Mouse (Mus musculus) gastrocnemius, adult 2 months (tissue): ENCODE measurements around the gene Card6. TPM values are rescaled to one million over a fixed set of nuclear protein-coding genes. Genes with fewer than 3 reads are reported as not detected.
A peak's percentile ranks its signal among the peaks of the same experiment; 100 is the strongest.

Experiments used
- DNase-seq: peaks from one replicate; pipeline ENCODE4 v3.0.0; 2022
- H3K27ac ChIP-seq: fragments of 200-600 bp; 2 replicates; pipeline ENCODE4 v1.8.1; 2022; ENCODE audit warnings: mild to moderate bottlenecking
- H3K4me3 ChIP-seq: fragments of 200-600 bp; 2 replicates; pipeline ENCODE4 v1.8.1; 2022; ENCODE audit warnings: mild to moderate bottlenecking, moderate library complexity
- CTCF ChIP-seq: fragments of 200-600 bp; IDR thresholded peaks from 2 replicates; pipeline ENCODE4 v1.8.1; 2022; ENCODE audit warnings: antibody characterized with exemption, mild to moderate bottlenecking, moderate library complexity
- intact Hi-C: fragments of 180-260 bp; cut with DNase I; formaldehyde crosslinking; loops from one replicate; pipeline ENCODE4 v1.15.1; 2025
- long read RNA-seq, 2 experiments: library from polyadenylated mRNA; stranded (forward); transcript quantifications; one replicate each; pipeline ENCODE4 v2.0.0; 2021
- total RNA-seq, 2 experiments: library from RNA; stranded (reverse); gene quantifications; 2 replicates each; pipeline ENCODE4 v1.2.3; 2021

The Card6 gene
- total RNA-seq, result 1 to 10 TPM; 1.9 to 2.0 TPM
- long read RNA-seq, experiment 1, result 0 reads
- long read RNA-seq, experiment 2, partial matches to known transcripts, result 0 of 1 reads
- long read RNA-seq, experiment 2, other reads (novel, unspliced or antisense), result 0 of 1 reads

DNA sequence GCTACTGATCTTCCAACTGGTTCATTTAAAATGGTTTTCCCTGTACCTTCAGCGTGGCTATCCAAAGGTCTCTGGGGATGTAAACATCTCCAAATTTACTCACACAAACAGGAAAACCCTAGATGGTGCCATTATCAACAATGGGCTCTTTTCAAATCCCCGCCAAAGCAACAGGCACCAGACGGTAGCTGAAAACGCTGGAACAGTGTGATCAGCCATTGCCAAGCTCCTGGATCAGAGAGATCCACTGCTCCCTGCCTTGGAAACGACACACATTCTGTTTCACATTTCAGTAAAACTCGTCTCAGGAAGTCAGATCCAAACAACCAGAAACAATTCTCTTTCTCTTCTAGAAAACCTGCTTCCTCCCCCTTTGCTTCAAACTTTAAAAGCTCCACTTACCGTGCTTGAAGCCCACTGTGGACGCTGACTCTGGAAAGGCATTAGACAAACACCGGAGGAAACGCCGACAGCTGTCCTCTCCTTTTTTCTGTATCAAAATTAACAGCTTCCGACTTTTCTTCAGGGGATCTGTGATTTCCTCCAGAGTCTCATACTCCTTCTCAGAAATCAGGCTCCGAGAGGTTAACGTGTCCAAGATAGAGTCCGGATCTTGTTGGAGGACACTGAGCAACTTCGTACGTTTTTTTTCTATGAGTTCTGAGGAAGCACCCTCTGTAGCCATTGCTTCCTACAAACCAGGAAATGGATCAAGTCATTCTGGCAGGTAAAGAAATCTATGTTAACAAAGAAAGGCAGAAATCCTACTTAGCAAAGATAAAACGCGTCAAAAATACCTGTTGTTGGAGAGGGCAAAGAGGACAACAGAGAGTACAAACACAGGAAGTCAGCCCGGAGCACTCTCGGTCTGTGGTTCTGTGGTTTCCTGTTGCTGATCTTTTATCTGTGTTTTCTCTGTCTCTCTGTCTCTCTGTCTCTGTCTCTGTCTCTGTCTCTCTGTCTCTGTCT lies at the start of gene Card6:
Gene Card6, minus strand, starts transcription at position 854 of the 969 bp plus-strand sequence.
- no peak for TF ChIP-seq CTCF
- peak within 1 kb of the TSS; percentile 86 for H3K27ac ChIP-seq
- H3K4me3 ChIP-seq, result peak within 1 kb of the TSS; percentile 71
- no peak for DNase-seq
- intact Hi-C loops, result no loop called here

DNA sequence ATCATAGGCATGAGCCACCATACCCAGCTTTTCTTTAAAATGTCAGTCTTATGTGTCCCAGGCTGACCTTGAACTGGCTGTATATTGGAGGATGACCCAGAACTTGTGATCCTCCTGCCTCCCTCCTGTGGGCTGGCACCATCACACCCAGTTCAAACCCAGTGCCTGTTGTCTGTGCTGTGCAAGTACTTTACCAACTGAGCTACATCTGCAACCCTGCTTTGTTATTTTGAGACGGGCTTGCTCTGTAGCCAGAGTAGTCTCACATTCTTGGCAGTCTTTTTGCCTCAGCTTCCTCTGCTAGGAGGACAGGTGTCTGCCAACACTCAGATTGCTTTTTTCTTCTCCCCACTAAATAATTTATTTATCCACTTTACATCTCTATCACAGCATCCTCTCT lies 49.0 kb upstream of the Card6 start:
- intact Hi-C loops, result no loop called here
- peak; percentile 23 for DNase-seq
- Histone ChIP-seq H3K4me3 (no peak overlapping the region), H3K27ac (peak overlapping the region; percentile 72)
- TF ChIP-seq CTCF, result no peak

DNA sequence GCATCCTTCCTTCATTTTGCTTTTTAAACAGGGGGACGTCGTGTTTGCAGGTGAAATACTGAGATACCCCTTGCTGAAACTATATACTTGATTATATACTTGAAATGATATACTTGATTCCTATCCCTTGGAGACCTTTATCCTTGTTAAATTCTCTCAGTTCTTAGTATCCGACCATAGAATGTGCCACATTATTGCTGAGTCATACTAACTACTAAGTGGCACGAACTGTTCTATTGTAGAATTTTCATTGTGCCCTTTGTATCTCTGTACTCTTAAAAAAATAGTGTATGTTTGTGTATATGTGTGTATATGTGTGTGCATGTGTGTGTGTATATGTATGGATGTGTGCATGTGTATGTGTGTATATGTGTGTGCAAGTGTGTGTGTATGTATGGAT lies 48.0 kb upstream of the Card6 start:
- DNase-seq, result no peak
- intact Hi-C loops, result no loop called here
- no peak overlapping the region for H3K27ac ChIP-seq
- H3K4me3 ChIP-seq, result no peak overlapping the region
- TF ChIP-seq CTCF, result no peak

DNA sequence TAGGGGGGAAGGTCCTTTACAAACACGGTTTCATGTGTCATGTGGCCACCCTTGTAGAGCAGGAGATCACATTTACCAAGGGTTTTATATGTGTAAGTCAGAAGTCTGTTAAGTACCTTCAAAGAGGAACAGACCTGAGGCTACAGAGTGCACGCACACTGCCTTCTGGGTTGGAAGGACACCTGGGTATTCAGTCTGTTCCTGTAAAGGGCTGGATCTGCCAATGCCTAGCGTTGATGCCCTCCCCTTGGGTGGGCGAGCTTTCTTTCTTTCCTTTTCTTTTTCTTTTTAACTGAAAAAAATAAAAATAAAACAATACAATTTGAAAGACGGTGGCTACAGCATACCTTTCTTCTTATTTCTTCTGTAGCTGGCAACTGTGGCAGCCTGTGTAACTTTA lies 46.8 kb upstream of the Card6 start:
- no peak overlapping the region for H3K4me3 ChIP-seq
- DNase-seq, result no peak
- TF ChIP-seq CTCF, result no peak
- intact Hi-C loops, result no loop called here
- H3K27ac ChIP-seq, result 0 out of 2 replicates have a peak overlapping the region, but pooled peaks have one; percentile 24

DNA sequence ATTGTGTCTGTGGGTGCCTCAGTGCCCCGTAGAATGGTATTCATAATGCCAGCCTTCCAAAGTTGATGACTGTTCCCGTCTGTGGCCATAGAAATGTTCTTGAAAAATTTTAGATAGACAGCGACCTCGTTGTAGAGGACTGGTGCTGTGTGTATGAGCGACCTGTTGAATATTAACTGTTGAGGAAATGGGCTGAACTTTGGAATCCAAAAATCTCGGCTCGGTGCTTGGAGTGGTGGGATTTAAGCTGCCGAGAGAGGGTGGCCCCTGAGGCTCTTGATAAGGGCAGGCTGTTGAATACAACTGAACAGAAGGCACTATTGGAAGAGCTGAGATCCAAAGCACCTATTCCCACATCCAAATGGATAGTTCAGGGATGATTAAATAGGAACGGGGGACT lies 46.3 kb upstream of the Card6 start:
- 0 out of 2 replicates have a peak overlapping the region, but pooled peaks have one; percentile 24 for H3K27ac ChIP-seq
- DNase-seq, result no peak
- no peak overlapping the region for H3K4me3 ChIP-seq
- intact Hi-C loops, result no loop called here
- no peak for TF ChIP-seq CTCF

DNA sequence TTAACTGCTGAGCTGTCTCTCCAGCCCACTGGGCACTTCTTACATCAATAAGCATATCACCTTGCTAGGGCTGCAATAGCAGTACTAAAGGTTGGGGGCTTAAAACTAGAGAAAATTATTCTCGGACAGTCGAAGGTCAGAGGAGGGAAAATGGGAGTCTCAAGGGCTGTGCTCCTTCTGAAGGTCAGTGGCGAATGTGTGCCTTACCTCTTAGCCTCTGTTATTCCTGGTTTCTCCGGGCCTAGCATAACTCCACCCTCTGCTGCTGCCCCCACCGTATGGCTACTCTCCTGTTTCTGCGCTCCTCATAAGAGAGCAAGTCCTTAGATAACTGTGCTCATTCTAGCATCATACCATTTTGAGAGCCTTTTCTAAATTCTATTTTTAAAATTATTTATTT lies 43.8 kb upstream of the Card6 start:
- Histone ChIP-seq H3K4me3 (no peak overlapping the region), H3K27ac (no peak overlapping the region)
- no peak for TF ChIP-seq CTCF
- no peak for DNase-seq
- intact Hi-C loops, result no loop called here

DNA sequence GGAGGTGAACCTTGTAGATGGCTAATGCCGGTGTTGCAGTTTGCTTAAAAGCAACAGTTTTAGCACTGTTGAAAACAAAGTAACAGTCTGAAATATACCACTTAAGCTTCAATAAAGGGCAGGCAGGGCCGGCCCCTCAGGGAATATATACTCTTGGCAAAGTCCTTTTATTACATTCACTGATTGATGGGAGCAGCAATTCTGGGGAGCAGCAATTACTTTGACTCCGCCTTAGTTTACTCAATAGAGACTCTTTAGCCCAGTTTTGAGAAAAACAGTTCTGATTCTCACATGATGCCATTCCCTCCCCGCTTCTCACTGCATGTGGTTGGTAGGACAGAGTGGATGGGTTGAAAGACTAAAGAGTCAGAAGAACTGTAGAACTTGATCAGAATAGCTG lies 40.8 kb upstream of the Card6 start:
- no peak for DNase-seq
- no peak for TF ChIP-seq CTCF
- Histone ChIP-seq H3K4me3 (peak overlapping the region; percentile 17; the same call in 1 of the 2 replicates), H3K27ac (peak overlapping the region; percentile 35; the same call in 1 of the 2 replicates)
- intact Hi-C loops, result no loop called here

DNA sequence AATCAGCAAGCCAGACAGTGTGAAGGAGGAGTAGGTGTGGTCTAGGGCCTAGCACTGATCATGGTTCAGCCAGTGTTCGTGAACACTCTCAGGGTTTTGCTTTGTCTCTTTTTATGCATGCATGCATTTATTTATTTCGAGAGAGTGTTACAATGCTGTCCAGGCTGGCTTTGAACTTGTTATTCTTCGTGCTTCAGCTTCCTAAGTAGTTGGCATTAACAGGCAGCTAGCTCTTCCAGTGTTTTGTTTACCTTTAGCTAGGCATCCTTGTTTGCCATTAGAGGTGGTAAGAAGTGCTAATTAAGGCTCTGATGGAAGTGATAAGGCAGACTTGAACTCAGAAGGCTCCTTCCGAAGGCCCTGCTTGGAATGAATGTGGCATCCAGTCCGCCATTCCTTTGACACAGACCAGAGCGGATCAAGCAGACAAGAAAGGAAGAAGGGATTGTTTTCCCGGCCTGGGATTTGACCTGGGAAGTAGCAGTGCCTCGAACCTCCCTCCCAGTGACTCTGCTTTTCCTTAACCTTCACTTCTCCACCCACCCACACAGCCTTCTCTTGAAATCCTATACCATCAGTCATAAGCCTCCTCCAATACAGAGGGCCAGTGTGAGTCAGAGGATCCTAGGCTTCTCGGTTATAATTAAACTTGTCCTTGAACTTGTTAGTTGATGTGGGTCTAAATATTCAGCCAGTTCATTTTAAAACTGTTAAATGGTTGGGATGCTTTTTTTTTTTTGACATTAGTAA lies 37.0 kb upstream of the Card6 start:
- intact Hi-C loops, result loop anchor here (2.0 kb wide), 1 partner anchor 29 kb away; the partner anchor contains the start of gene Rpl37
- H3K4me3 ChIP-seq, result peak overlapping the region; percentile 98

DNA sequence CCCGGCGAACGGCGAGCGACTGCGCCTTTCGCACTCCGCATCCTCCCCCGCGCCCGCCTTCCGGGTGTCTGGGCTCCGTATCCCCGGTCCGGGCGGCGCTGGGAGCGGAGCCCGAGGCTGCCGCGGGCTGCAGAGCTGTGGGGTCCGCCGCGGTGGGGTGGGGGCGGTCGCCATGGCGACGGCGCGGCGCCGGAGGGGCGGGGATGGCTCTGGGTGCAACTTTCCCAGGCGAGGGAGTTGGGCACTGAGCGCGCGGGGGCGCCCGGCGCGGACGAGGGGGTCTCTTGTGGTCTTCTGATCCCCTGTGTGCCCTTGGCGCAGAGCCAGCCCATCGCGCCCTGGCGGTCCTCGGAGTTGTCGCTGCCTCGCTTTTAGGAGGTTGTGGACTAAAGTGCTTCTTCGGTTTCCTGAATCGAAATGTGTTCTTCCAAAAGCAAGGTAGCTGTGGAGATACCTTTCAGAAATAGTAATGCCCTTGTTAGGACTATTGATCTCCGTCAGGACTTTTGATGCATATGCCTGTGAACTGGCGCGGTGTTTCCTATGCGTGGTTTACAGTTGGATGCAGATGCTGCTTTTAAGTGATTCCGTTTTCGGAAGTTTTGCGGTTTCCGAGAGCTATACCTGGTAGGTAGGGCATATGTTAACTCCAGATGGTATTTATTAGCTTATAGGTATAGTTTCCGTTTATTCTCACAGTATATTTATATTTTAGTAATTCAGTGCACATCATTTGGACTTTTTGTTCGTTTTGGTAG lies 35.9 kb upstream of the Card6 start:
- intact Hi-C loops, result loop anchor here (2.0 kb wide), 1 partner anchor 27 kb away; the partner anchor contains the start of gene Rpl37

More for the DNA sequence above, 37.0 kb upstream of the Card6 start:
- DNase-seq, result no peak
- TF ChIP-seq CTCF, result no peak
- peak overlapping the region; percentile 35; the same call in 1 of the 2 replicates for H3K27ac ChIP-seq

DNA sequence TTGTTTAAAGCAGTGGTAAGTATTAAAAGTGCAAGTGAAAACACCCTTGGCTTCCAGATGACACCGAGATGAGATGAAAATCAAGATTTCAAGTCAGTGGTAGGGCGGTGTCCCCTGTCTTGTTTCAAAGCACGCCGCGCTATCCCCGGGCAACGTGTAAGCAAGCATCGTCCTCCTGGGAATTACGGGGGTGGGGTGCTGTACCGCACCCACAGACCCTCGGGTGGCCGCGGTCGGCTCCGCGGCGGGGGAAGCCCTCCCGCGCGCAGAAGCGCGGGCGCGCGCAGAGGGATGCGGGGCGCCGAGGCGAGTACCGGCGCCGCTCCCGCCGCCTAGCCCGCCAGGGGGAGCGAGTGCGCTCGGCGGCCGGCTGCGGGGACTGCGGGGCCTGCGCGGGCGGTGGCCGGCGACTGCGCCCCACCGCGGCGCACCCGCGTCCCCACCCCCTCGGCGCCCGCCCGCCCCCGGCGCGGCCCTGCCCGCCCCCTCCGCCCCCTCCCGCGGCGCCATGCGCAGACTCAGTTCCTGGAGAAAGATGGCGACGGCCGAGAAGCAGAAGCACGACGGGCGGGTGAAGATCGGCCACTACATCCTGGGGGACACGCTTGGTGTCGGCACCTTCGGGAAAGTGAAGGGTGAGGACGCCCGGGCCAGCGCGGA lies 35.2 kb upstream of the Card6 start, which contains the start of gene Prkaa1:
Gene Prkaa1, plus strand, starts transcription at position 501 of the 660 bp plus-strand sequence.
- DNase-seq, result peak; percentile 89
- H3K4me3 ChIP-seq, result peak within 1 kb of the TSS; percentile 98
- intact Hi-C loops, result loop anchor here (2.0 kb wide), 1 partner anchor 27 kb away; the partner anchor contains the start of gene Rpl37
- peak within 1 kb of the TSS; percentile 91 for H3K27ac ChIP-seq
- TF ChIP-seq CTCF, result peak; percentile 62

More for the DNA sequence above, 35.9 kb upstream of the Card6 start:
- Histone ChIP-seq H3K4me3 (peak overlapping the region; percentile 98), H3K27ac (peak overlapping the region; percentile 91)
- peak; percentile 31 for TF ChIP-seq CTCF
- DNase-seq, result peak; percentile 77

DNA sequence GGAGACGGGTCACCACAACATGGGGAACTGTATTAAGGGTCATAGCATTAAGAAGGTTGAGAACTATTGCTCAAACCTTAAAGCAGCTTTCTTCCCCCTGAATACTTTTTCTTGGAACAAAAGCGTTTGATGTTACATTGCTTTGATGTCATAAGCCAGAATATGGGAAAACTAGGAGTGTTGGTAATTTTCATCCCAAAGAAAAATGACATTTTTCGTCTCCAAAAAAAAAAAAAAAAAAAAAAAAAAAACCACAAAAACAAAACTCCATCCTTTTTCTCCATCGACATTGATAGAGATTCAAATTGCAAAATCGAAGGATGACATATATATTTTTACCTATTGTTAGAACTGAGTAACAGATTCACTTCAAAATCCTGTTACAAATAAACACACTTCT lies 34.4 kb upstream of the Card6 start:
- intact Hi-C loops, result no loop called here
- Histone ChIP-seq H3K4me3 (peak overlapping the region; percentile 98; the same call in 1 of the 2 replicates), H3K27ac (no peak overlapping the region; the same call in 1 of the 2 replicates)
- TF ChIP-seq CTCF, result no peak
- no peak for DNase-seq
